Mouse (Mus musculus) lung, adult 2 months (tissue): Measurements from ENCODE around the gene Tmem198.

Experiments
- CTCF ChIP-seq: fragments of 200-500 bp; IDR thresholded peaks from 2 replicates; pipeline ENCODE4 v1.5.1; 2011; ENCODE audit warnings: mild to moderate bottlenecking, low read length, control low read depth; ENCODE audit not compliant: insufficient read depth
- POLR2A ChIP-seq: fragments of 200-500 bp; IDR thresholded peaks from 2 replicates; pipeline ENCODE4 v1.6.1; 2011; ENCODE audit warnings: low read depth, mild to moderate bottlenecking, control low read depth, low read length, borderline replicate concordance; ENCODE audit errors: extremely low read depth

GRCm38 (mm10) chr1:75510154-75510553 lies 30.8 kb downstream of the Tmem198 start:
- TF ChIP-seq POLR2A (no peak), CTCF (no peak)
